Mouse (Mus musculus) erythroblast, embryonic 14.5 days (primary cell): Measurements from ENCODE around the gene Cnr2.

Source experiments
- GATA1 ChIP-seq: IDR thresholded peaks from 2 replicates; pipeline ENCODE4 v1.6.1; 2012; ENCODE audit warnings: low read length, inconsistent platforms, mixed read lengths
- TAL1 ChIP-seq: IDR thresholded peaks from 3 replicates; pipeline ENCODE4 v1.6.1; 2012; ENCODE audit warnings: low read length, inconsistent platforms, mixed read lengths

DNA sequence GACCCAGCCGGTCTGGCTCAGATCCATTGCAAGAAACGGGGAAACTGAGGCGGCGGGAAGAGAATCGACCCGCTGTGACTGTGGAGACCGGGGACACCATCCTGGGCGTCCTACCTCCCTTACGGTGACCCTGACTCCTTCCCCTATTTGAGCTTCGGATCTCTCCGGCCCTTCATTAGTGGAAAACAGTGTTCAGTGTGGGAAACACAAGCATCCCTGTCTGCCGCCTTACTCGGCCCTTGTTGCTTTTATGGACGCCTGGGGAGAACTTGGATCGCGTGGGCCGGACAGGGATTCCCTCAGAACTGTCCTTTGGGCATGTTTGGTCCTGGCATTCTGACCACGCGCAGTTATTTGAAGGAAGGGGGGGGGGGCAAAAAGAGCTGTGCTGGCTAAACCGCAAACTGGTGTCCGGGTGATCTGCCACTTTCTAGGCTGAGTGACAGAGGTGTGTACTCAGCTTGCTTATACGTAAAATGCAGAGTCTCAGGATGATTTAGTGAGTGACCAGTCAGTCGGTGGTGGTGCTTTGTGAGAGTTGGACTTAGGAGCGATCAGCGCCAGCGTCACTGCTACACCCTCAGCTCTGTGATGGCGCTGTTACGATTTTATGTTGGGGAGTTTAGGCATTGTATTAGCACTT lies 51.6 kb downstream of the Cnr2 start:
- TF ChIP-seq GATA1 (no peak), TAL1 (no peak)
